Mouse (Mus musculus) 416B (cell line): ENCODE measurements at regions not wholly inside any gene's neighbourhood (a gene's known extent, or its start where the extent isn't known, plus 50 kb on each side); places are given as distances from the start of the nearest gene placed in this dataset.

ENCODE experiments used
- DNase-seq: peaks from one replicate; pipeline ENCODE4 v3.0.0; 2011; ENCODE audit warnings: low read depth

DNA sequence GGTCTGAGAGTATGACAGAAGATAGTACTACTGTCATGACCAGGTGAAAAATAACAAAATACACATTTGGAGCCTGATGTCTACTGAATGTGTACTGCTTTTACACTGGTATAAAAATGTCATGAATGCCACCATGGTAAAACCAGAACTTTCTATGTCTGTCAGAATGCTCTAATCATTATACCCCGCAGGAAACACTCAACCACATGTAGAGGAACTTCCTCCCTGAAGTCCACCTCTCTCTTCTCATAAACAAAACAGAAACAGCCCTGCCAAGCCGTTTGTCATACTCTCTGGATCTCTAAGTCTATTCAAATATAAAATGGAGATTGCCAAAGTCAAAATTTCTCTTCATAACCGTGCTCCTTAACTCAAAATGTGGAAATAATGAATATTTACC is 178.2 kb downstream of the Parm1 start:
- no peak for DNase-seq

DNA sequence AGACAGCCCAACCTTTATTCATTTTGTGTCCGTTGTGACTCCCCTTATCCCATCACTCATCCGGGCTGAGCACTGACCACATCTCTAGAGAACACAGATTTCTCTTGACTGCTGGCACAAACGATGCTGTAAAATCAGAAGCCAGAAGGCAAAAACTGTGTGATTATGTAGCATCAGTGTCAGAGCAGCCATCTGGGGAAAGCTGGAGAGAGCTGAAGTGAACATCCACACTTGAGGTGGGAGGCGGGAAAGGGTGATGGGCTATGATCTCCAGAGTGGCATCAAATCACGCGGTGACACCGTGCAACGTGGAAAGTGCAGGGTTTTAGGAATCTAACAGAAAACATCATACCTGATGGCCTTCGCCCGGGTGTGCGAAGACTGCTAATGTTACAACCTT is 175.9 kb downstream of the Parm1 start:
- no peak for DNase-seq

DNA sequence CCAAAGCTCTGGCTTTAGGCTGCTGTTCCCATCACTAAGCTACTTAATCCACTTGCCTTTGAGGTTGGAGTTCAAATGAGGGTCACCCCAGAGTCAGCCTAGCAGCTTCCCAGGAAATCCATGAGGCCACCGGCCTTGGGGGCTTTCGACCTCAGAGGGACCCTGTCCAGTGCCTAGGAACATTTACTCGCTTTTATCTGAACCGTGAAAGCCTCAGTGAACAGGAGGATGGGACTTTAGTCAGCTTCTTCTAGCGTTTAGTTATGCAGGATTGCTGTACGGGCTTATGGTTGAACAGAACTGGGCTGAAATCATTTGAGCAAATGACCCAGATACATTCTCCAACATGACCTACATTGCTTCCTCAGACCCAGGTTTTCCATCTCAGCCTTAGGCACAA is 174.9 kb downstream of the Parm1 start:
- no peak for DNase-seq

DNA sequence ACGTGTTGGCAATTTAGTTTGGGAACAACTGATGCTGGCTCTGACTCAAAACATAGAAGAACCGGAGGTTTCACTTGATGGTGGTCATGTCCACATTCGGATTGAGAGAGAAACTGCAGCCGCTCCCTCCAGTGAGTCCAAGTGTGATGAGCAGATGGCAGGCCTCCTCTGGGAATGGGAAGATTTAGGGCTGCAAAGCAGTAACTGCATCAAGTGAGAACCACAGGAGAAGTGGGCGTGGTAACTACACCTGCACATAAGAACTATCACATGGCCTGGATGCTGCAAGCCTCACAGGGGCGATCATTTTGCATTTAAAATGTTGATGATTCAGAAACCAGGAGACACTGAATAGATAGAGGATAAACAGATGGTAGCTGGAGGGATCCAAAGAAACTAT is 161.3 kb downstream of the Parm1 start:
- no peak for DNase-seq
